Mouse (Mus musculus) heart, postnatal 36 days (tissue): ENCODE results near the gene Scamp2. TPM values are rescaled to one million over a fixed set of nuclear protein-coding genes. Genes with fewer than 3 reads are reported as not detected.

Source experiments
- DNase-seq, 2 experiments: peaks; one replicate each; pipeline ENCODE4 v3.0.0; 2021 to 2022
- intact Hi-C: fragments of 180-260 bp; cut with DNase I; formaldehyde crosslinking; loops from one replicate; pipeline ENCODE4 v1.15.1; 2025
- total RNA-seq, 2 experiments: library from RNA; stranded (reverse); gene quantifications; 2 replicates each; pipeline ENCODE4 v1.2.3; 2021

Gene Scamp2
- total RNA-seq, 2 experiments from 2014 or later, result 25.8 to 29.4 TPM

- intact Hi-C loops, result no loop called here
- no peak for DNase-seq
Observed at GRCm38 (mm10) chr9:57547869-57548268, 12.9 kb upstream of the Scamp2 start.

GRCm38 (mm10) chr9:57549186-57549585 lies 11.6 kb upstream of the Scamp2 start:
- intact Hi-C loops, result no loop called here
- DNase-seq, result no peak

- DNase-seq, result no peak
- intact Hi-C loops, result no loop called here
Observed at GRCm38 (mm10) chr9:57550126-57550862, 10.4 kb upstream of the Scamp2 start.

GRCm38 (mm10) chr9:57552139-57552887 lies 8.4 kb upstream of the Scamp2 start, which contains the start of gene Mpi:
Mpi (minus strand) TSS chr9:57552763.
- intact Hi-C loops, result no loop called here
- peak; percentile 74 to 75 for DNase-seq

GRCm38 (mm10) chr9:57553119-57553518 lies 7.6 kb upstream of the Scamp2 start:
- no peak for DNase-seq
- intact Hi-C loops, result no loop called here

- intact Hi-C loops, result no loop called here
- DNase-seq, result no peak
Observed at GRCm38 (mm10) chr9:57554753-57555152, 6.0 kb upstream of the Scamp2 start.

- intact Hi-C loops, result no loop called here
- no peak for DNase-seq
Observed at GRCm38 (mm10) chr9:57557215-57557614, 3.5 kb upstream of the Scamp2 start.

GRCm38 (mm10) chr9:57558625-57559024 lies 2.1 kb upstream of the Scamp2 start:
- intact Hi-C loops, result no loop called here
- no peak for DNase-seq

- intact Hi-C loops, result no loop called here
- no peak for DNase-seq
Observed at GRCm38 (mm10) chr9:57559568-57559967, 1.2 kb upstream of the Scamp2 start.

GRCm38 (mm10) chr9:57560263-57560662 lies 480 bp upstream of the Scamp2 start:
- DNase-seq, result no peak
- intact Hi-C loops, result loop anchor here (2.0 kb wide), 1 partner anchor 29 kb away; the partner anchor contains the start of gene Ulk3

- intact Hi-C loops, result loop anchor here (2.0 kb wide), 2 partner anchors 21 to 27 kb away; partner anchors contain the start of gene Ulk3
- no peak for DNase-seq
Observed at GRCm38 (mm10) chr9:57561711-57562099, 962 bp downstream of the Scamp2 start.

GRCm38 (mm10) chr9:57562896-57563372 lies 2.2 kb downstream of the Scamp2 start:
- intact Hi-C loops, result loop anchor here (2.0 kb wide), 1 partner anchor 22 kb away; no protein-coding TSS in a partner anchor
- peak; percentile 48 to 66 for DNase-seq

GRCm38 (mm10) chr9:57564609-57565008 lies 3.9 kb downstream of the Scamp2 start:
- DNase-seq, result no peak
- intact Hi-C loops, result no loop called here

- intact Hi-C loops, result loop anchor here (2.0 kb wide), 1 partner anchor 15 kb away; no protein-coding TSS in a partner anchor
- peak in 1 of 2 experiments; percentile 44 for DNase-seq
Observed at GRCm38 (mm10) chr9:57565741-57566221, 5.0 kb downstream of the Scamp2 start.

GRCm38 (mm10) chr9:57566846-57567245 lies 6.1 kb downstream of the Scamp2 start:
- DNase-seq, result no peak
- intact Hi-C loops, result loop anchor here (2.0 kb wide), 1 partner anchor 14 kb away; no protein-coding TSS in a partner anchor

- intact Hi-C loops, result no loop called here
- DNase-seq, result no peak
Observed at GRCm38 (mm10) chr9:57568500-57568899, 7.8 kb downstream of the Scamp2 start.

- DNase-seq, result no peak
Observed at GRCm38 (mm10) chr9:57574397-57574796, 13.7 kb downstream of the Scamp2 start.

GRCm38 (mm10) chr9:57575577-57575976 lies 14.8 kb downstream of the Scamp2 start:
- intact Hi-C loops, result no loop called here
- no peak for DNase-seq

More at GRCm38 (mm10) chr9:57574397-57574796, 13.7 kb downstream of the Scamp2 start:
- intact Hi-C loops, result no loop called here

- no peak for DNase-seq
- intact Hi-C loops, result no loop called here
Observed at GRCm38 (mm10) chr9:57577144-57577849, 16.6 kb downstream of the Scamp2 start.

- intact Hi-C loops, result loop anchor here (5.0 kb wide), 1 partner anchor 62 kb away; no protein-coding TSS in a partner anchor
- DNase-seq, result no peak
Observed at GRCm38 (mm10) chr9:57584991-57585390, 24.2 kb downstream of the Scamp2 start.
